Mouse (Mus musculus) testis, postnatal 14 days (tissue): ENCODE results near the gene Wnt9a.

ENCODE experiments used
- DNase-seq: peaks from one replicate; pipeline ENCODE4 v3.0.0; 2021; ENCODE audit warnings: low spot score

Gene Wnt9a

DNA sequence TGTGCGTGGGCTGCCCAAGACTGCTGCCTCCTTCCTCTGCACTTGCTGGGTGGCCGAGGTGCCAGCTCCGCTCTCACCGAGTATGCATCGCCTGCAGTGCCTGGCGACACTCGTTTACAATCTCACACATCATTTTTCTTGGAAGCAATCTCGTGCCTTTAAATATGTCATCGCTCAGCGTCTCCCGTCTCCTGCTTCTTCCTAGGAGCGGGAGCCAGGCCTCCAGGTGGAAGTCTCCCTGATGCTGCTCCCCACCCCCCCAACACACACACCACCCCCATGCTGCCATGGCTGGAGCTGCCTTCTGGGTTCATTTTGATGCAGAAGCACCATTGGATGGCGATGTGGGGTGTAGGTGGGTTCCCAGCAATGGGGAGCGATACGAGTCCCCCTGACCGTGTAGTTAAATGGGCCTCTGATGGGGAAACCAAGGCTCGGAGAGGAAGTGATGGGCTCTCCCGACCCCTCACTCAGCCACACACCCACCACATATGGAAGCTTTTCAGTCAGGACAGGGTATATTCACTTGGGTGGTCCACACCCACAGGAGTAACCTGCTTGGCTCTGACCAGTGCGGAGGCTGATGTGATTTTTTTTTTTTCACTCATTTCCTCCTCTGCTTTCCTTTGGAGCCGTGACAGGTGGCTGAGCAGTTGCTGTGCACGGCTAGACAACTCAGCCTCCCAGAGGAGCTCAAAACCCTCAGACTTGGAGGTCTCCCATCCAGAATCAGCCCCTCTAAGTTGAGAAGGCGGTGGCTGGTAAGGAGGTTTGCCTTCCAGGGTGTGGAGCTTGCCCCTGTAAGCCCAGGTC is 1.5 kb upstream of the Wnt9a start:
- DNase-seq = no peak

DNA sequence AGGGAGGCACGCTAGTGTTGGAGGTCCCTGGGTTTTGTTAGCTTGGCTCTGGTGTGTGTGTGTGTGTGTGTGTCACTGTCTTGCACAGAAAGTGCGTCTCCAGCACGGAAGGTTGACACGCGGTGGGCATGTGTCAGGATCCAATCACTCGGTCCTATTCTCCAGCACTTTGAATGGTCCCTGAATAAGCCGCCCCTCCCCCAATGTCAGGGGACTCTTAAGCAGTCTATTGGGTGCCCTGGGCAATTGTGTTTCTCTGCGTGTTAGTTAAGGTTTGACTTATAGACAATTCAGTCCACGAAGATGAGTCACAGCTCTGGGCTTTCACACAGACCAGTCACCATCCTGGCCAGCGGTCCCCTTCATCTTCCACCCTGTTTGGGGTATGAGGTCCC is 910 bp upstream of the Wnt9a start:
- no peak for DNase-seq

GRCm38 (mm10) chr11:59307422-59308163 is 865 bp downstream of the Wnt9a start:
- peak; percentile 59 for DNase-seq

DNA sequence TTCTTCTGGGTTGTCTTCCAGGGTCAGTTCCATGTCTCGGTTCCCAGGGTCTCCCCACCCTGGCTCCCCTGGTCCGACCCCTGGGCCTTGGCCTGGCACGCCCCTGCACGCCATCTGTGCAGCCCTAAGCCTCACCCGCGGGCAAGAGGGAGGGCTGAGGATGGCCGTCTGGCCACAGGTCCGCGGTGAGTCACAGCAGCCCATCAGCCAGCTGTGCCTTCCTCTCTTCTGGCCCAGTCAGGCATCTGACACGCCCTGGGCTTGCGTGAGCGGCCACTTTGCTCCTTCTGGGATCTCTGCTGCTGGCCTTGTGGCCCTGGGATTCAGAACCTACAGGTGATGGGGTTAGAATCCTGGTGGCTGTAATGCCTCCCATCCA is 1.4 kb downstream of the Wnt9a start:
- no peak for DNase-seq

- no peak for DNase-seq
These were observed 1.9 kb downstream of the Wnt9a start for GRCm38 (mm10) chr11:59308625-59309024.

DNA sequence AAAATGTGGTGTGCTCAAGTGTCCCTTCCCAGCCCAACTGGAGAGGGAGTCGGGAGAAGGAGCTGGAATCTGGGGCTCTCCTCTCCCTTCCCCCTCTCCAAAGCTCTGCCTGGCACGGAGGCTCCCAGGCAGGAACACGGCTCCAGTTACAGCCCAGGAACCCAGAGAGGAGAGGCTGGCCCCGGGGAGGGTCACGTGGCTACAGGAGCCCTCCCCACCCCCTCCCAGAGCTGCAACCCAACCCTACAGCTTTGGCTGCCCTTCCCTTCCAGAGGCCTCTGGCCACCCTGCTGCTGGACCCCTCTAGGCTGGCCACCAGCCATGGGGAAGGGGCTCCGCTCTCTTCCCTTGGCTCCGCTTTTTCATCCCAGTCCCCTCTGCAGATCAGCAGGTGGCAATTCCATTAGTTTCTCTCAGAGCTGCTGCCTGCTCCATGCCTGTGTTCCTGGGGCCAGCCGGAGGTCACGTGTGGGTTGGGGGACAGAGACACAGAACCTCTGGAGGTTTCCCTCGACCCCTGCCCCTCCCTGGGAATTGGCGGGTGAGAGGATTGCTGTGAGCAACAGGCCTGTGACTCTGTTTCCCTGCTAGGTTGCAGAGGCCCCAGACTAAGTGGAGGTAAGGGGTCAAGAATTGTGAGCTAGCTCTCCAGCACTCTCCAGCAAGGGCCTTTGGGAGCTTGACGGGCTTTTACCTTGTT is 2.5 kb downstream of the Wnt9a start:
- DNase-seq = no peak

- no peak for DNase-seq
These were observed 3.2 kb downstream of the Wnt9a start for GRCm38 (mm10) chr11:59309976-59310375.

DNA sequence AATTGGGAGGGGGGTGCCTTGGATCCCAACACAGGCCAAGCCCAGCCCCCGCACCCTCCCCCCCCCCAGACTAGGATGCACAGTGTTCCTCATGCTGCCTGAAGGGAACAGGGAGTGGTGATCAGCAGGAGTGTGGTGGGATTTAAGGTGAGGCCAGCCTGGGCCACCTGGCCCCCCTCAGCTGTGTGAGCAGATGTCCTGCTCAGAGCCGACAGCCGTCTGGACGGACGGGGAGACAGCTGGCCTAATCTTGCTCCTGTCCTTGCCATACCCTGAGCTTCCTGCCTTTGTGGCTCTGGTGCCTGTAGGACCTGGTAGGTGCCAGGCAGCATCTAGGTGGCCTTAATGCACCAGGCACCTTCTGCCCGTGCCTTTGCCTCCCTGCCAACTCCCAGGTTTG is 5.3 kb downstream of the Wnt9a start:
- DNase-seq = no peak

DNA sequence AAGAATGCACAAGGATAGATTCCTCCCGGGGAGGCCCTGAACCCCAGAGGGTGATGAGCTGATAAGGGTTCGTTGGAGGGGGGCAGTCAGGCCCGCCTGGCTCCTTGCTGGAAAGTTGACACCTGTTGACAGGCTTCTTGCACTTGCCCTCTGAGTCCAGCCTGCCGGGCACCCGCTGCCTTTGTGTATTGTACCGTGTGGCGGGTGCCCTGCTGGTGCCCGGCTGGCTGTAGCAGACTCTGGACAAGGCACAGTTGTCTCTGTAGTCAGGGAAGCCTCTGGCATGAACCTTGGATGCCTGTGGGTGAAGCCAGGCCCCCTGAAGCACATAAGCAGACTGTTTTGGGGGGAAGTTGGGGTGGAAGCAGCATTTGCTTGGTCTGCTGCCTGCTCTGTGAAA is 5.8 kb downstream of the Wnt9a start:
- no peak for DNase-seq

DNA sequence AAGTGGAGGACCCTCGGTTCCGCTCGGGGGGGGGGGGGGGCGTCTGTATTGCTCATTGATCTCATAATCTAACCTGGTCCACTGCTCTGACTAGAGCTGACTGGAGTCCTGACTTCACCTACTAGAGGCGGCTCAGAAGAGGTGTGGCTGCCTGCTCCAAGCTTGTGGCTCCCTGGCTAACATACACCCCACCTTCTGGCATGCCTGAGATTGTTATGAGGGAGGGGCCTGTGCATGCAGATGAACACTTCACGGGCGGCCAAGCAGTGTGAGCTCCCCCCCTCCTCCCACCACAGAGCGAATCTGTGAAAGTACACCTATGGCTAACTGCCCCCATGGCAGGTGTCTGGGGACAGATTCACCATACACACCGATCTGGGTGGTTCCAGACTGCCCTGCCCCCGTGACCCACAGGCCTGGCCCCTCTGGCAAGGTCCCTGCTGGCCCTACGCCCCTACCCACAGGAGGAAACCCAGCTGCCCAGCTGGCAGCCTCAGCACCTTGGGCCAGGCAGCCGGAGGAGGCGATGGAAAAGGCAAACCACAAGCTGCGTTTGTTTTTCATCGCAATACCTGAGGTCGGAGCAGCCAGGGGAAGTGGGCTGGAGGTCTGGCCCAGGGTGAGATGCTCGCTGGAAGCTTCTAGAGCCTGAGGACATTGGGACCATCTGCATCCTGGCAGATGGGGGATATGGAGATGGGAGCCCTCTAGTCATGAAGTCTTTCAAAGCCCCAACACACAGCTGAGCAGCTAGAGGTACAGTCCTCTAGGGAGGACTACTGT is 6.5 kb downstream of the Wnt9a start:
- DNase-seq = no peak

- no peak for DNase-seq
These were observed 7.2 kb downstream of the Wnt9a start for GRCm38 (mm10) chr11:59313944-59314343.

DNA sequence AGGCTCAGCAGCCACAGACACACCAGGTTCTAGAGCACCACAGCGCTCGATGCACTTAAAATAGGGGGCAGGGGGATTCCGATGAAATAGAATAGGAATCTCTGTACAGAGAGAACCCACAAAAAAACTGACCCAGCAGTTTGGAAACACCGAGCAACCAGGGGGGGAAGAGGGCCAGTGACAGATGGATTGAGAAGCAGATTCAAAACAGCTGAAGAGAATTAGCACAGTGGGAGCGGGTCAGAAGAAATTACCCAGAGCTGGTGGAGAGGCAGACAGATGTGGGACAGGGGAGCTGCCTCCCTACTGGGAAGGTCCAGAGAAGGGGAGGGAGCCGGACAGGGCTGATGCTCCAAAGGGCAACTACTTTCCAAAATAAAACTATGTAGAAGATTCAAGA is 9.8 kb downstream of the Wnt9a start:
- DNase-seq = no peak

DNA sequence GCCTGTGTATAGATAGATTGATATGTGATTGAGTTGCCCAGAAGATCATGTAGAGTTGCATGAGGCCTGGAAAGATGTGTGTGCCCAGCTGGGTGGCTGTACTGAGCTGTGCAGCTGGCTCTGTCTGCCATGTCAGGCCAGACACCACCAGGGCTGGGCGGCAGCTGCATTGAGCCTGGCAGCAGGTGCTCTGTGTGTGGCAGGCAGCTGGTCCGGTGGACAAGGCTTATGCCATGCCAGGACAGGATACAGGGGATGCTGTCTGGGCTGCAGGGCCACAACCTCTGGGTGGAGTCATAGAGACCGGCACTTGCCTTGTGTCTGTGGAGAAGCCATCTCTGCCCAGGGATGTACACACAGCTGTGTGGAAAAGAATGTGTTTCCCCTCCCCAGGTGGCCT is 16.3 kb downstream of the Wnt9a start:
- no peak for DNase-seq

GRCm38 (mm10) chr11:59324777-59325176 is 18.0 kb downstream of the Wnt9a start:
- DNase-seq = no peak

GRCm38 (mm10) chr11:59327625-59328024 is 20.9 kb downstream of the Wnt9a start:
- DNase-seq = no peak

DNA sequence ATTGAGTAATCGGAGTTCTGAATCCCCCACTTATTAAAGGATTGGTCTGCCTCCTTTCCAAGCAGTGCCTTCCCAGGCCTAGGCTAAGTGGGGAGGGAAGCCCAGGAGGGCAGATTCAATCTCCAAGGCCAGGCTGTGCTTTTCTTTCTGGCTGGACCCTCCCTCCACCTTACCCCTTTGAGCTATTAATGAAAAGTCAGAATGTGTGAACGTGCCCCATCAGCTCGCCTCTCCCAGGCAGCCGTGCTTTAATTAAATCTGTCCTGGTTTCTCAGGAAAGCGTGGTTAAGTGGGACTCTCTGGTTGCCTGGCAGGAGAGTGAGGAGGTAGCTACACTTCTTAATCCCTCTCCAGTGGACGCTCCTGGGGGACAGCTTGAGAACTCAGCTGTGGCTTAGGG is 22.9 kb downstream of the Wnt9a start:
- DNase-seq = no peak

- DNase-seq = peak; percentile 35
These were observed 23.8 kb downstream of the Wnt9a start for GRCm38 (mm10) chr11:59330560-59330959.

DNA sequence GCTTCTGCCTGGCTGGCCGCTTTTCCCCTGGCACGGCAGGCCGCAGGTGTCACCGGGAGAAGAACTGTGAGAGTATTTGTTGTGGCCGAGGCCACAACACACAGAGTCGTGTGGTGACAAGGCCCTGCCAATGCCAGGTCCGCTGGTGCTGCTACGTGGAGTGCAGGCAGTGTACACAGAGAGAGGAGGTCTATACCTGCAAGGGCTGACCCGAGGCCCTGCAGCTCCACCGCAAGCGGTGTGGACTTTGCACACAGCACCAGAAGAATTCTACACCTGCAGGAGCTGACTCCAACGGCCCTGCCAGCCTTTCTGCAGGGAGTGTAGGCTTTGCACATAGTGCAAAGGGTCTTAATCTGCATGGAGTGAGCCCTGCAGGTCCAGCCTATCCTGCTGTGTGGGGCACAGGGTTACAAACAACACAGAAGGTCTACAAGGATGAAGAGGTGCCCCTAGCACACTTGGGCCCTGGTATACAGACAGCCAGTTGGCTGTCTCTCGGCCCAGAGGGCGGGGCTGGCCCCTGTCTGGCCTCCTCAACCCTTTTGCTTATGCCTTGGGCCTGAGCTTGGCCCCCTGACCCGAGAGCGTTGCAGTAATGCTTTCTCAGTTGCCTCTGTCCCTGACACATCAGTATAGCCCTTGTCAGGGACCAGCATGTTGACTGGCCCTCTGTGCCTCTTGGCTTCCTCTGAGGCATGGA is 24.6 kb downstream of the Wnt9a start:
- DNase-seq = no peak

- DNase-seq = no peak
These were observed 26.2 kb downstream of the Wnt9a start for GRCm38 (mm10) chr11:59332938-59333337.

DNA sequence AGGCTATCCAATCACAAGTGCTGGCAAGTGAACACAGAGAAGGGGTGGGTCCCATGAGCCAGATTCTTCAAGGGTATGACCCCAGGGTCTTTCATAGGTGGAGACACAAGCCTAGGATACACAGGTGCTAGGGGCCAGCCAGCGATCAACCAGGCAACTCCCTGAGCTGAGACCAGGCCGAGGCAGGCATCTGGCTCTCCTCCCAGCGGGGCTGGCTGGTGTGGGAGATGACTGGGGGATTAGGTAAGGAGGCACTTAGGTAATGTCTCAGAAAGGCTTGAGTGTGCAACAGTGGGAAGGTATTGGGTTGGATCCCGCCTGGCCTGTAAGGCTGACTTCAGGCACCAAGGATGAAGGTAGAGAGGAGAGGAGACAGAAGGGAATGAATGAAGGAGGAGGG is 28.4 kb downstream of the Wnt9a start:
- no peak for DNase-seq

GRCm38 (mm10) chr11:59335942-59336341 is 29.2 kb downstream of the Wnt9a start:
- no peak for DNase-seq

- no peak for DNase-seq
These were observed 29.7 kb downstream of the Wnt9a start for GRCm38 (mm10) chr11:59336381-59336780.
